Mouse (Mus musculus): ENCODE data around the gene Tjp3. TPM values are rescaled to one million over a fixed set of nuclear protein-coding genes. Genes with fewer than 3 reads are reported as not detected.

Gene Tjp3
- total RNA-seq, 4 experiments from 2014 or later, result 0.22 to 0.81 (median 0.29) TPM

DNA sequence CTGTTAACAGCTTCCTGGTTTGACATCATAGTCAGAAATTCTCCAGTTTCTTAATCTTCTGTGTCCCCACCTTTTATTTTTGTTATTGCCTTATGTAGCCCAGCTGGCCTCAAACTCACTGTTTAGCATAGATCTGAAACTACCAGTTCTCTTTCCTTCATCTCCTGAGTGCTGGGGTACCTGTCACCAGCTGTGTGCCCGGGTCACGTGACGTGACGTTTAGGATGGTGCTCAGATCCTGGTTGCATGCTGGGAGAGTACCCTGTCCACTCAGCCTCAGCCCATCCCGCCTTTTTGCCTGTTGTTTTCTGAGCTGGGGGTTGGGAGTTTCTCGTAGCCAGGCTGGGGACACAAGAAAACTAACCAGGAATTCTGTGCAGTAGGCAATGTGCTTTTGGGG lies 5.9 kb upstream of the Tjp3 start:
- DNase-seq, result no peak

DNA sequence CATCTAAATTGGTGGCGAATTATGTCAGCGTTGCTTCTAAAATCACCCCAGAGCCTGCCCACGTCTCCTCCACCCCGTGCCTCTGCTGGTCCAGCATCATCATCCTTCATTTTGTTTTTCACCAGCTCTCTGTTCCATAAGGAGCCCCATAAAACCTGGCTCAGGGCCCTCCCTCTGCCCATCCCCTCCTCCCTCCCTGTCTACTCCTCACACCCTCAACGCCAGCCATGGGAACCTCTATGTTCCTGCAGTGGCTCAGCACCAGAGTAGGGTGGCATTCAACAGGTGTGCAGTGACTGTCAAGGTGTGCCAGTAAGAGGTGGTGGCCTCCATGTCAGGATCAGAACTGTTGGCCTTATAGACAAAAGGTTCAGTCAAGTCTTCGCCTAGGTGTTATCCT lies 3.8 kb upstream of the Tjp3 start:
- no peak for DNase-seq

GRCm38 (mm10) chr10:81294442-81294841 lies 3.1 kb upstream of the Tjp3 start:
- DNase-seq, result no peak

- DNase-seq, result no peak
These were observed 2.1 kb upstream of the Tjp3 start for GRCm38 (mm10) chr10:81293334-81294030.

GRCm38 (mm10) chr10:81292554-81293333 lies 1.4 kb upstream of the Tjp3 start, which contains the start of gene Pip5k1c:
TSS of gene Pip5k1c (plus strand) at chr10:81292963.
- peak; percentile 100 for DNase-seq

DNA sequence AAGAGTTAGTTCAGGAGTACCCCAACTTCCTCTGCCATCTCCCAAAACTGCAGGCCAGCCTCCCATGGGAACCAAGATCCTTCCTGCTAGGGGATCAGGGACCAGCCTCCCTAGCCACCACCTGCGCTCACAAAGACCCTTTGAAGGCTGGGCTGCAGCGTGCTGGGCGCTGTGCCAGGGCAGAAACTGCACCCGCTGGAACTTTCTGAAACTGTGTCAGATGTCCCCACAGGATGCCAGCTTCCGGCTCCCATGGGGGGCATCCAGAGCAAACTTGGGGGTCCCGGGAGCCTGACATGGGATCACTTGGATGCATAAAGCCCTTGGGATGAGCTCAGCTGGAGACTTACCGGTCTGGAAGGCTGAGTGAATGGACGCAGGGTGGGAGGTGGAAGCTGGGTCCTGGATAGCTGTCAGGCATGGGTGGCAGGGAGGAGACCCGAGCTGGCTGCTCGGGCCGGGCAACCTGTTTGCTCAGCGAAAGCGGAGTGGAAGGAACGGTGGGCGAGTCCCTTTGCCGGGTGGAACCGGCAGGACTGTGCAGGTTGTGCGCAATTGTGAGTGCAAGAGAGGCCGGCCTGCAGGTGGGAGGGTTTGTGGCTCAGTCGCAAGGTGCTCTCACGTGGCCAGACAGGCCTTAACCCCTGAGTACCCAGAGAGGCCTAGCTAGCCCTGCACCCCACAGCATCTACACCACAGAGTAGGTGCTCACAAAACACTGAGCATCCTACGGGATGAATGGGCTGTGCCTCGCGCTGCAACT lies 502 bp downstream of the Tjp3 start:
- DNase-seq, result no peak

DNA sequence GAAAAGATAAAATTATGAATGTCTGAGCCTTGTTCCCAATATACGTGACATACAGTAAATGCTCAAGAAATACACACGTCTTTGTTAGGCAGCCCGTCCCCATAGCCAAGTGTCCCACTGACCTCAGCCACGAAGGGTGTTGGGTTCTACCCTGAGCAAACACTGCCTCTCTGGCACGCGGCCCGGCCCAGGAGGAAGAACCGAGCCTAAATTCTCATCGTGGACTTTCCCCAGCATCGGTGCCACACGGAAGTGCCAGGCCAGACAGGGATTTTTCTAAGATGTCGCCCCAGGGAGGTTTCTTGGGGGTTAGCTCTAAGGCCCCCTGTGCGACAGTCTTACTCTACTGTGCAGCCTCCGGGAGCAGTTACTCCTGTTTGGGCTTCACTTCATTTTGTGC lies 1.6 kb downstream of the Tjp3 start:
- no peak for DNase-seq

- no peak for DNase-seq
These were observed 2.1 kb downstream of the Tjp3 start for GRCm38 (mm10) chr10:81289278-81289677.

DNA sequence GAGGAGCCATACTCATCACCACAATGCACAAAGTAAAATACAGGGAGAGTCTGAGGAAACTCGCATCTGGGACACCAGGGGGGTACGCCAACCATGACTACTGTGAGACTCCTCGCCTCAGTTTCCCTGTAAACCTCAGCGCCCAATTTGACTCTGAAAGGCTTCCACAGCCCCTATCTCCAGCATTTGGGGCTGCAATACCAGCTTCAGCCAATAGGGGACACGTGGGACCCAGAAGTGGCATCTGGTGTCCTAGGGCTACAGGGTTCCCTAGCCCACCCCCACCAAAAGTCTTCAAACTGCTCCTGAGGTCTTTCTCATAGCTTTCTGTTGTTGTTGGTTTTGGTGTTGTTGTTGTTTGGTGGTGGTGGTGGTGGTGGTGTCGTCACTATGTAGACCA lies 2.8 kb downstream of the Tjp3 start:
- DNase-seq, result no peak

- no peak for DNase-seq
These were observed 3.7 kb downstream of the Tjp3 start for GRCm38 (mm10) chr10:81287513-81288157.

- no peak for DNase-seq
These were observed 4.8 kb downstream of the Tjp3 start for GRCm38 (mm10) chr10:81286586-81286985.

GRCm38 (mm10) chr10:81285694-81286450 lies 5.5 kb downstream of the Tjp3 start:
- DNase-seq, result peak; percentile 71

DNA sequence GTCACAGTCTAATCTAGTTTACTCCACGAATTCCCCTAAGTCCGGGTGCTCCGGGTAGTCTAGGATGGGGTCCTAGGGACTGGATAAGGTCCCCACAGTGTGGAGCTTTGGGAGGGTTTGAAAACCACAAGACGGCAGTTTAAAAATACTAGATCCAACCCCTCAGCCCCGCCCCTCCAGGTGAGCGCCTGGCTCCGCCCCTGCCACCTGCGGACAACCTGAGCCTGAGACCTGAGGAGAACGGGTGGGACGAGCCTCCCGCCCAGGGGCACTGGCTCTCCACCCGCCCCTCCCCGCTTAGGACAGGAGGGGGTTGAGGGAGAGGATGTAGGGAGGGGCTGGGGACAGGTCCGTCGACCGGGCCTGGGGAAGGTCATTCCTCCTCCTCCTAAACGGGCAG lies 6.7 kb downstream of the Tjp3 start:
- DNase-seq, result no peak

DNA sequence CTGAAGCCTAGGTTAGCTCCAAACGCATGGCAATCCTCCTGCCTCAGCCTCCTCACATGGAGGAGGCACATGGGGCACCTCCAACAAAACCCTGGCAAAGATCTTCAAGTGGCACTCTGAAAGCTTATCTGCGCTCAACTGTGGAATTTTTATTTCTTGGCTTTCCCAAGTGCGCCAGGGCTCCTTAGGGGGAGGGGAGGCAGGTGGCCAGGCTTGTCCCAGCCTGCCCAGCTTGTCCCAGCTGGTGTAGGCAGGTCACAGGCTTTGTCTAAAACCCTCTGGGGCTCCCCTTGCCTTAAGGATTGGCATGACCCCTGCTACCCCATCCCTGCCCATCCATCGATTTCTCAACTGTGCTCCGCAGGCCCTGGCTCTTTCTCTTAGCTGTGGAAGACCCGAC lies 7.2 kb downstream of the Tjp3 start:
- no peak for DNase-seq

GRCm38 (mm10) chr10:81279496-81279895 lies 11.9 kb downstream of the Tjp3 start:
- no peak for DNase-seq

DNA sequence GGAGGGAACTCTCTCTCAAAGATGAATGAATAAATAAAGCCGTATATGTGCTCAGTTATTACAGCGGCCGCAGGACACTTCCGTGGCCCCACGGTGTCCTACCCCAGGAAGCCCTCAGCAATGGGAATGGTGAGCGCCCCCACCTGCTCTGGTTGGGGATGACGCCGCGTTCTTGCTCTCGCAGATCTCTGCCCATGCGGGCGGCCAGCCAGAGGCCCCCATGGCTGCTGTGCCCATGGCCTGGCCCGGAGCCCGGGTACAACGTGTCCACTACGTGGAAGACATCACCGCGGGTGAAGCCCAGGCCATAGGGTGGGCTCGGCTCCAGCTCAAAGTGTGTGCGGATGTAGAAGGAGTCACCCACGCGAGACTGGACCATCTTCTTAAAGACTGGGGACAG lies 13.7 kb downstream of the Tjp3 start:
- no peak for DNase-seq

- DNase-seq, result no peak
These were observed 17.5 kb downstream of the Tjp3 start for GRCm38 (mm10) chr10:81273842-81274241.

GRCm38 (mm10) chr10:81272356-81272755 lies 19.0 kb downstream of the Tjp3 start:
- DNase-seq, result no peak

GRCm38 (mm10) chr10:81268643-81269412 lies 22.6 kb downstream of the Tjp3 start:
- no peak for DNase-seq

DNA sequence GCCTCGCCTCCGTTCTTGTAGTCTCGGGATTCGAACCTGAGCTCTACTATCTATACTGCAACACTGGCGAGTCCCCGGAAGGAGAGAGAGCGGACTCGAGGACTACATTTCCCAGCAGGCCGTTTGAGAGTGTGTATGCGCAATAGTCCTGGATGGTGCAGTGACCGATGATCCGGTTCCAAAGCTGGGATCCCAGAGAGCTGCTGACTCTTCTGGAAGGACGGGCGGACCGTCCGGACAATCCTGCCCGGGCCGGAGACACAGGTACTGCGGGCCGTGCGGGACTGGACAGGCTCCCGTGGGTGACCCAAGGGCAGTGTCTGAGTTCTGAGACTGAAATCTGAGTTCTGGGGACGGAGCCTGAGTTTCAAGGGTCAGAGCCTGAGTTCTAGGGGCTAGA lies 23.3 kb downstream of the Tjp3 start:
- DNase-seq, result peak; percentile 88
